Mouse (Mus musculus) liver, adult (tissue): ENCODE results near the gene Pola1.

Experiments
- GATA4 ChIP-seq: IDR thresholded peaks from 2 replicates; pipeline ENCODE4 v1.6.1; 2014; ENCODE audit warnings: mild to moderate bottlenecking, low read length; ENCODE audit not compliant: insufficient replicate concordance

The Pola1 gene

GRCm38 (mm10) chrX:93557171-93557570 is 74.8 kb downstream of the Pola1 start:
- no peak for TF ChIP-seq GATA4

GRCm38 (mm10) chrX:93539779-93540178 is 92.2 kb downstream of the Pola1 start:
- no peak for TF ChIP-seq GATA4

DNA sequence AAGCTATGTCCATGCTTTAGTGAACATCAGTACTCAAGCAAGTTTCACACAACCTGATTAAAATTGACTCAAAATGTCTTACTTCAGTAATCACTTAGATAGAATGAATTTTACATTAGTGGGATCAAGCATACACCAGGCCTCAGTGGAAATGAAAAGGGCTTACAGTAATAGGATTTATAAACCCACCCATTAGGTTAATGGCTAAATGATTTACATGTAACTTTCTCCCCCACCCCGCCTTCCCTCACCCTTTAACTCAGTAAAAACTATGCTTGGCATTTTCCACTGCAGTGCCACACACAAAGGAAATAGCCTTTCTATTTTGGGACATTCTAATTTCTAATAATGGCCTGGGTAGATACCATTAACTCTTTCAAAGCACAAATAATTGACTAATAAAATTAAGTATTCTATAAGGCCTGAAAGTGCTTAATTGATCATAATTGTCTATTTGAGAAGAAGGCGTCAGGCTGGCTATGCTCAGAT is 129.0 kb downstream of the Pola1 start:
- TF ChIP-seq GATA4 = no peak

DNA sequence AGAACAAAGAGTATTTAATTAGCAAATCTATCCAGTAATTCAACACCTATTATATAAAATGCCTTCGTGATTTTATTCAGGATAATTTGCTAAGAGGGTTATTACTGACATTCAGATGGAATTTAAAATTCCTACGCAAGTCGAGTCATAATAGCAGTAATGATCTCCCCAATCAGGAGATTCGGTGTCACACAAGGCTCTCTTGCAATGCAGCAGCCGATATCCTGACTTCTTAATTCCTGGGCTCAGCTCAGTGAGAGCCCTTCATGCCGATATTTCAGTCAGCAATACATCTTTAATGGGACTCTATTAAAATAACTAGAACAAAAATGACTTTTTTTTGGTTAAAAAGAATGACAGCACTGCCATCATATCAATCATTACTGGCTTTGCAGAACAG is 134.4 kb downstream of the Pola1 start:
- no peak for TF ChIP-seq GATA4

- TF ChIP-seq GATA4 = no peak
These were observed 166.2 kb downstream of the Pola1 start for GRCm38 (mm10) chrX:93465711-93466110.

- no peak for TF ChIP-seq GATA4
These were observed 202.2 kb downstream of the Pola1 start for GRCm38 (mm10) chrX:93429738-93430260.

- no peak for TF ChIP-seq GATA4
These were observed 202.8 kb downstream of the Pola1 start for GRCm38 (mm10) chrX:93428956-93429737.

DNA sequence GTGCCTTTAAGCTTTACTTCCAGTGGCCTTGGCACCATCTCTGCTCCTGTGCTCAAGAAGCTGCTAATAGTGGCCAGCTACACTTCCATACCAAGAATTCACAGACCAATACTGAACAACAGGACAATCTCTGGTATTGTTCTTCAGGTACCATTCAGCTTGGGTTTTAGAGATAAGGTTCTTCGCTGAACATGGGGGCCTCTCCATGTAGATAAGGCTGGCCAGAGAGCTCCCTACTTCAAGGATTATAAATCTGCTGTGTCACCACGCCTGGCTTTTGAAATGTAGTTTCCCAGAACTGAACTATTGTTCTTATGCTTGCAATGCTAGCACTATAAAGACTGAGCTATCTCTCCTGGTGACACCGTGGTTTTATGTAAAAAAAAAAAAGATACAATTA is 234.9 kb downstream of the Pola1 start:
- TF ChIP-seq GATA4 = no peak

GRCm38 (mm10) chrX:93377285-93377972 is 254.5 kb downstream of the Pola1 start:
- TF ChIP-seq GATA4 = no peak

GRCm38 (mm10) chrX:93373503-93373902 is 258.5 kb downstream of the Pola1 start:
- TF ChIP-seq GATA4 = no peak

DNA sequence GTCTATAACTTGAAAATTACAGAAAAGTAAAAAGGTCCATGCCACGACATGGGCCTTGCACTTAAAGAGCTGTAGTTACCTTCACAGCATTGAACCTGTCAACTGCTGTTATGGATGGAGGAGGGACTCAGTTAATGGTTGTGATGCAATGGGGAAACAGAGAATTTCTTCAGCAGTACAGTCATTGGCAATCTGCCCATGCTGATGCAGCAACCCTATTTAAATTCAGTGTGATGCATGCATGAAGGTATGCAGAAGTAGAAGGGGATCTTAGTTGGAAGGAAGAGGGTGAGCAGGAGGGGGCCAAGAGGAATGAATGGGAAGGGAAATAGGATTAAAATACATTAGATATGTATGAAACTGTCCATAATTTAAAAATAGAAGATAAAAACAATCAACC is 262.2 kb downstream of the Pola1 start:
- TF ChIP-seq GATA4 = no peak

GRCm38 (mm10) chrX:93368211-93368610 is 263.7 kb downstream of the Pola1 start:
- TF ChIP-seq GATA4 = no peak

- no peak for TF ChIP-seq GATA4
These were observed 310.6 kb downstream of the Pola1 start for GRCm38 (mm10) chrX:93321336-93321735.

- TF ChIP-seq GATA4 = no peak
These were observed 312.0 kb downstream of the Pola1 start for GRCm38 (mm10) chrX:93319979-93320378.

GRCm38 (mm10) chrX:93317577-93317976 is 314.4 kb downstream of the Pola1 start:
- no peak for TF ChIP-seq GATA4

DNA sequence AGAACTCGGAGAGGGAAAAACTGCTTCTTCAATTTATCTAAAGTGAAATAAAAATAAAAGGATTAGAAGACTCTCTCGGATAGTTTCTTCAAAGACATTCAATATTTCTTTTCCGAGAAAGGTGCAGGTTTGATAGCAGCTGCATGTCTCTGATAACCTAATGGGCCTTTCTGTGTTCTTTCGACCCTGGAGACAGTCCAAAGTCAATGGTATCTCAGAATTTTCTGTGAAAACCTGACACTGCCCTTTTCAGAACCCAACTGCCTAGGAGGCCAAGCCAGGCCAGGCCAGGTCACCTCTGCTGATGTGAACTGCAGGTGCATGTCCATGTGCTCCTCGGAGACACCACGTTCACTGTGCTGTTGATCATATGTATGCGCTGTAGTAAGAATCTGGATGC is 326.2 kb downstream of the Pola1 start:
- no peak for TF ChIP-seq GATA4
